Mouse (Mus musculus) thymus, adult 2 months (tissue): ENCODE data around the gene Lefty1.

Source experiments
- CTCF ChIP-seq: fragments of 200-500 bp; IDR thresholded peaks from 2 replicates; pipeline ENCODE4 v1.5.1; 2012; ENCODE audit warnings: mild to moderate bottlenecking, control low read depth, low read length, moderate library complexity, borderline replicate concordance; ENCODE audit not compliant: control insufficient read depth, poor library complexity, insufficient read depth; ENCODE audit errors: extremely low read depth
- POLR2A ChIP-seq: fragments of 200-500 bp; IDR thresholded peaks from 2 replicates; pipeline ENCODE4 v1.6.1; 2012; ENCODE audit warnings: mild to moderate bottlenecking, low read length, control low read depth, moderate library complexity; ENCODE audit not compliant: control insufficient read depth, poor library complexity, insufficient read depth; ENCODE audit errors: extremely low read depth

DNA sequence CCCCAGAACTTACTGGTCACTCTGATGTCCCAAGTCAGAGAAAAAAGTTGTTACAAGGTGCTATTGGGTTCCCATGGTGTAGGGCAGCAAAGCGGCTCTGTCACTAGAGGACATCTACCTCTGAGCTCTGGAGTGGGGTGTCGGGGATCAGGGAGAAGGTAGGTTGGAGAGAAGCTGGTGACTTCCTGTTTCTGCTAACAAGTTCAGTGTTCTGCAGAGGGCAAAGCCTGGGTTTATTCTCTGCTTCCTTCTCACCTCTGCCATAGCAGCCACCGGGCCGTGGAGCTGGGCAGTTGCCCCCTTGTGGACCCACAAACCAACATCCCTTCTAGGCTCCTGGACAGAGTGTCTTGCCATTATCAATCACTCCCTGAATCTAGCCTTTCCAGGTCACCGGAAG, 22.0 kb upstream of the Lefty1 start:
- TF ChIP-seq CTCF: no peak
- TF ChIP-seq POLR2A: no peak
